Mouse (Mus musculus): ENCODE data around the gene Itga7.

Gene Itga7

DNA sequence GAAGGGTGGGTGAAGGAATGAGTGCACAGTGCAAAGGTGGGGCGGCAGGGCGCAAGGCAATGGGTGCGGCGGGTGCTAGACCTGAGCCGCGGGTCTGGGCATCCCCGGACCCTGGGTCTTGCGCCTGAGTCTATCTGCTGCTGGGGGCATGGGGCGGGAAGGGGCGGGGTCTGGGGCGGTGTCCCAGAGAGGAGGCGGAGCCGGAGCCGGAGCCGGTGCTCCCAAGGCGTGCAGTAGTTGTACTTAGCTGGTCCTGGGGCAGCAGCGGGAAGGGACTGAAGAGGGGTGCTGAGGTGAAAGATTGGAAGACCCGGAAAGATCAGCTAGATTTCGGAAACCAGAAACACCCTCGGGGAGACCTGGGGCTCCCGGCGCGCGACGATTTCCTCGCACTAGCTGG, at the start of gene Itga7:
TSS of gene Itga7 (plus strand) at position 245 of the 400 bp plus-strand sequence.
- no peak for DNase-seq (ENCODE audit: low spot score in 2 of 2)

- DNase-seq (ENCODE audit: low spot score in 2 of 2) = no peak
Measured at GRCm38 (mm10) chr10:128888941-128889827, 44.4 kb upstream of the Itga7 start.

DNA sequence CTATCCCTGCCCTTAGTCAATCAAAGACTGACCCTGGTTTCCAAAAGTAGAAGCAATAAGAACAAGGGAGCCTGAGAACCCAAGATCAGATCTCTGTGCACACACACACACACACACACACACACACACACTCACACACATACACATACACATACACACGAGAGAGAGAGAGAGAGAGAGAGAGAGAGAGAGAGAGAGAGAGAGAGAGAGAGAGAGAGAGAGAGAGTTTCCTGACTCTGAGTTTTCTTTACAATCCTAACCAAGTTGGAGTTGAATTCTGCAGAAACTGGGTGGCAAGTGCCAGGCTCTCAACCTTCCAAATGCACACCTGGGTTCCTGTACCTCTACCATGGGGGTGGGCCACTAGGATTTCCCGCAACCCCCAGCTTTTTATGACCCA, 43.8 kb upstream of the Itga7 start:
- DNase-seq (ENCODE audit: low spot score in 2 of 2) = no peak

DNA sequence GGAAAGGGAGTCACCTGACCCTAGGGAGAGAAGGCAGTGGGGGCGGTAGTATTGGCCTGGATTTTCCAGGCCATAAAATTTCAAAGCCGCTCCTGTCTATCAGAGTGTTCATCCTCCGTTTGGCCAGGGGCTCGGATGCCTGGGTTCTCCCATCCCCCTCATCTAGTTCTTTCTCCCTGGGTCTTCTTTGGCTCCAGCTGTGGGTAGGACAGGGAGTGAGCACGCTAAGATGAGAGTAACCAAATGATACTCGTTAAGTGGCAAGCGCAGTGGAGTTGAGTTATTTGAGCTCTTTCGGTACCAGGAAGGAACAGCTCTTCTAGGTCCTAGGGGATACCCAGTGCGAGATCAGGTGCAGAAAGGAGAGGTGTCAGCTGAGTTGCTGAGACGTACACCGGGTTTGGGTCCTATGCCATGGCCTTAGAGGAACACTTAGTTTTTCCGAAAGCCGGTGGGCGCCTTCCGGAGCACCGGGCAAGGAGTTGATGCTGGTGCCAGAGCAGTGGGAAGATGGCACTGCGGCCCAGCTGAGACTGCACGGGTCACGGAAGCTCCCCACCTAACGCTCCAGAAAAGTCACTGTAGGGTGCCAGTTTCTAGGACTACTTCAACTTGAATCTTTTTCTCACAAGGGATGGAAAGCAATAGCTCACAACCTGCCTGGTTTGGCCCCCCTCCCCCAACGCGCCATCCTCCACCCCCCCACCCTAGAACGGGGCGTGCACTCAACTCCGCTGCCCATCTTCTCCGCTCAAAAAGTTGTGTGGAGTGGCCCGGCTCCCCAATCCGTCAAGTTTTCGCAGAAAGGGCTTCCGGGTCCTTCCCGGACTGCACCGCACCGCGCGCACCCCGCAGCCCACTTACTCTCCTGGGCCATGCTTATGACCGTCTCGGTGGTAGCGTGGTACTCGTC, 43.0 kb upstream of the Itga7 start:
- DNase-seq (ENCODE audit: low spot score in 2 of 2) = no peak

DNA sequence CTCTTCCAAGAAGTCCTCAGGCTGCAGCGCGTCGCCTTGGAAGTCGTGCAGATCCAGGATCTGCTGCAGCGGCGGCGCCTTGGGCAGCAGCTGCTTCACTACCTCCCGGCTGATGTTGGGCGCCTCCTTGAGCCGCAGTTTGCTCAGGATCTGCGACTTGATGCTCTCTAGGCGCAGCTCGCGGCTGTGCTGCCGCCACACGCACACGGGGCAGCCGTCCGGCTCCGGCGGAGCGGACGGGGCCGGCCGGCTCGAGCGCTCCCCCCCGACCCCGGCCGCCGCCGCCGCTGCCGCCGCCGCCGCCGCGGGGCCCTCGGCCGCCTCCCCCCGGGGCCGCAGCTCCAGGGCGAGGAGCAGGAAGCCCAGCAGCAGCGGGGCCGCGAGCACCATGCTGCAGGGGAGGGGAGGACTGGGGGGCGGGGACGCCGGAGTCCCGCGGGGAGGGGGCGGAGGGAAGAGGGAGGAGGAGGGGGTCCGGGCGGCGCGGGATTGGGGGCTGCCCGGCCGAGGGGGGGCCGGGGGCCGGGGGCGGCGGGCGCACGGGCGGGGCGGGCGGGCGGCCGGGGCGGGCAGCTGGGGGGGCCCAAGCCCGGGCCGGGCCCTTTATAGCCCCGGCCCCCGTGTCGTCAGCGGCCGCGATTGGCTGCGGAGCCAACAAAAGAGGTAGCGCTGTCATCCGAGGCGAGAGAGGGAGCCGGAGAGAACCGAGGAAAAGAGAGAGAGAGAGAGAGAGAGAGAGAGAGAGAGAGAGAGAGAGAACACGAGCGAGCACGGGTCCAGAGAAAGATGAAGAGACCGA, 42.1 kb upstream of the Itga7 start, which contains the start of gene Gdf11:
TSS of gene Gdf11 (minus strand) at position 423 of the 799 bp plus-strand sequence.
- no peak for DNase-seq (ENCODE audit: low spot score in 2 of 2)

GRCm38 (mm10) chr10:128892246-128892645, 41.4 kb upstream of the Itga7 start:
- no peak for DNase-seq (ENCODE audit: low spot score in 2 of 2)

DNA sequence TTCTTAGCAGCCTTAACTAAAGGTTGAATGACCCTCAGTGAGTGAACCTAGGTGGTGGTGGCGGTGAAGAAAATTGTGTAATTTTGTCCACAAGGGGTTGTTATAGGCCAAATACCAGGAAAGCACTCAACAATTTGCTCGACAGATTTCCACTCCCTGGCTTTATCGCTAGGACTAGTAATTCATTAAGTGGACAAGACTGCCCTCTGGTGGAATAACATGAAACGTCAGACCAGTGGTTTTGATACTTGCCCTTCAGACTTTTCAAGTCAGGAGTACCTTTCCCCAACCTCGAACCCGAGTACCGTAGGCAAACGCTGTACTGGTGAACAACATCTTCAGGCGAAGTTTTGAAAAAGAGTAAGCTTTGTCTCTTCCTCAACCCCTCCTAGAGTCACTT, 38.2 kb upstream of the Itga7 start:
- peak in 1 of 2 experiments; percentile 75 for DNase-seq (ENCODE audit: low spot score in 2 of 2)

GRCm38 (mm10) chr10:128895952-128896693, 37.5 kb upstream of the Itga7 start:
- peak in 1 of 2 experiments; percentile 64 for DNase-seq (ENCODE audit: low spot score in 2 of 2)

- DNase-seq (ENCODE audit: low spot score in 2 of 2) = no peak
Measured at GRCm38 (mm10) chr10:128896807-128897206, 36.8 kb upstream of the Itga7 start.

- no peak for DNase-seq (ENCODE audit: low spot score in 2 of 2)
Measured at GRCm38 (mm10) chr10:128897501-128897900, 36.1 kb upstream of the Itga7 start.

- DNase-seq (ENCODE audit: low spot score in 2 of 2) = no peak
Measured at GRCm38 (mm10) chr10:128899759-128900490, 33.7 kb upstream of the Itga7 start.

- no peak for DNase-seq (ENCODE audit: low spot score in 2 of 2)
Measured at GRCm38 (mm10) chr10:128900698-128901097, 32.9 kb upstream of the Itga7 start, which contains the start of gene Cd63. Gene Cd63 (plus strand): TSS chr10:128900989.

DNA sequence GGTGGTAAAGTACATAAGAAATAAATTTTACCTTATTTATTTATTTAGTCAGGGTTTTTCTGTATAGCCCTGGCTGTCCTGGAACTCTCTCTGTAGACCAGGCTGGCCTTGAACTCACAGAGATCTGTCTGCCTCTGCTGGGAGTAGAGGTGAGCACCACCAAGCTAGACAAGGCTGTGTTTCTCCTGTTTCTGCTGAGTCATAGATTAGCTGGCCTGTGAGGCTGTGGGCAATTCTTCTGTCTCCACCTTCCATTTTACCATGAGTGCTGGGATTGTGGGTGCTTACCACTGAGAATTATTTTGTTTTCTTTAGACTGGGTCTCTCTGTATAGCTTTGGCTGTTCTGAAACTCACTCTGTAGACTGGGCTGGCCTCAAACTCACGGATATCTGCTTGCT, 32.2 kb upstream of the Itga7 start:
- DNase-seq (ENCODE audit: low spot score in 2 of 2) = no peak

DNA sequence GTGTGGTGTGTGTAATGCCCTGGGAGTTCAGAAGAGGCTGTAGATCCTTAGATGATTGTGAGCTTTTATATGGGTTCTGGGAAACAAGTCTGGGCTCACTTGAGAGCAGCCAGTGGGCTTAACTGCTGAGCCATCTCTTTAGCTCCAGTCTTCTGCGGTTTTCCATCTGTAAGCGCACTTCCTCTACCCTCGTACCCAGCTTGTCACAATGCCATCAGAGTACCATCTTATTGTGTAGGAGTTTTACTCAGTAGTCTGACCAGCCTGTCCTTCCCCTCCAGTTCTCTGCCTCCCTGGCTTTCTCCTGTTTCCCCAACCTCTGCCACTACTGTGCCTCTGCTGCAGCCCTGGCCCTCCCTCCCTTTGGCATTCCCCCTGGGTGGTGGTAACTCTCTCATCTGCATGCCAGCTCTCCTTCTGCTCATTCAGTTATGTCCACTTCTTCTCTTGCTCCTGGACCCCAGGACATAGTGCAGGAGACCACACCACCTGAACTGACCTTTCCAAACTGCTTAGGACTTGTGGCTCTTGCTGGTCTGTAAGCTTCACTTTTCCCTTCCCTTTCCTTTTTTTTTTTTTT, 31.1 kb upstream of the Itga7 start:
- DNase-seq (ENCODE audit: low spot score in 2 of 2) = no peak

GRCm38 (mm10) chr10:128904812-128905211, 28.8 kb upstream of the Itga7 start:
- no peak for DNase-seq (ENCODE audit: low spot score in 2 of 2)

DNA sequence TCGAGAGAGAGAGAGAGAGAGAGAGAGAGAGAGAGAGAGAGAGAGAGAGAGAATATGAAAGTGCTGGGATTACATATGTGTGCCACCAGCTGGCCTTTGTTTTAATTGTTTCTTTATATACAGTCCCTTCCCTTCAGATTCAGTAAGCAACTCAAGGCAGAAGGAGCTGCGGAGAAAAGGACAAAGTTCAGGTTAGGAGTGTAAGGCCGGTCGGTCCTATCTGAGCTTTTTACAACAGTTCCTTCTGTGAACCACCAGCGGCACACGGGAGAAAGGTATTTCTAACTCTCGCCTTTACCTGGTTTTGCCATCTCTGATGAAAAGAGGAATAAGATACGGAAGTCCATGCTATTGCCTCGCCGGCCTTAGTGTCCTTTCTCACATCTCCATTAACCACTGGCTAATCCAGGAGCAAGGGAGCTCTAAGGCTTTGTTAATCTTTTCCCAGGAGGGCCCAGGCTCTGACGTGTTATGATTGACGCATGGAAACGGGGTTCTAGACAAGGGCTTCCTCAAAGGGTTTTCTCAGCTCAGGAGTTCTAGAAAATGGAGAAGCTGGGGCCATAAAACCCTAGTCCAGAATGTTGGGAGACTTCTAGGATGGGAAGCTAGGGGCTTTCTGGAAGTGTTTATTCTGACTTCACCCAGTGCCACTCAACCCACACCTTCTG, 24.7 kb upstream of the Itga7 start:
- no peak for DNase-seq (ENCODE audit: low spot score in 2 of 2)

DNA sequence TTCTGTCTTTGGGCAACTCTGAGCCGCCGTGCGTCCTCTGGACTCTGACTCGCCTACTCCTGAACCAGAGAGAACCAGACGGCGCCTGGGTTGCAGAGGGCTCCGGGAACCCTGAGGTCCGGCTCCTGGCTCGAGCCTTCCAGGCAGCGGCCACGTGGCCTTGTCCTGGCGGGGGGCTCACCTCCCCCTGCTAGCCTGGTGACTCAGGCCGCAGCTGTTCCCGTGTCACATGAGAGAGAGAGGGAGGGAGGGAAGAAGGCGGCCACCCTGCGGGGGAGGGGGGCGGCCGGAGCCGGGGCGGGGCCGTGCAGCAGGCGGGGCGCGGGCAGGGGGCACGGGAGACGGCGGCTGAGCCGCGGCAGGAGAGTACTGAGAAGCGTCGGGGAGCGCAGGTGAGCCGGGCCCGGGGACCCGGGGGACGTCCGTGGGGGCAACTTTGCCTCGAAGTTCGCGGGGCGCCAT, 24.0 kb upstream of the Itga7 start:
- DNase-seq (ENCODE audit: low spot score in 2 of 2) = peak; percentile 53 to 63

GRCm38 (mm10) chr10:128910066-128910841, 23.4 kb upstream of the Itga7 start:
- peak in 1 of 2 experiments; percentile 57 for DNase-seq (ENCODE audit: low spot score in 2 of 2)
